Mouse (Mus musculus) hindbrain, embryonic 16.5 days (tissue): ENCODE measurements around the gene Zzz3. TPM values are rescaled to one million over a fixed set of nuclear protein-coding genes. Genes with fewer than 3 reads are reported as not detected.

Experiments
- polyA plus RNA-seq: library from polyadenylated mRNA; unstranded; fragments of >200 nt; fragmentation: Nextera tagmentation; extraction: Ambion mirVana; gene quantifications from 2 replicates; pipeline ENCODE4 v1.2.1, GENCODE M21; 2015

Zzz3 gene
- polyA plus RNA-seq, 1 experiment from 2014 or later, result 23.4 TPM

Other genes starting within 250 kb of the Zzz3 start
- gene Gipc2, start 229.2 kb upstream of the Zzz3 start, polyA plus RNA-seq, result 9.7 and 11.9 TPM in 2 replicates
- gene Dnajb4, start 185.2 kb upstream of the Zzz3 start, polyA plus RNA-seq, result 45.7 and 49.5 TPM in 2 replicates
- gene Fubp1, start 185.1 kb upstream of the Zzz3 start, polyA plus RNA-seq, result 168 and 188 TPM in 2 replicates
- 1.7 and 2.4 TPM in 2 replicates for gene Nexn, start 129.1 kb upstream of the Zzz3 start, polyA plus RNA-seq
- gene Miga1, start 55.1 kb upstream of the Zzz3 start, polyA plus RNA-seq, result 17.7 and 19.0 TPM in 2 replicates
- 82.4 and 91.2 TPM in 2 replicates for gene Usp33, start 49.0 kb upstream of the Zzz3 start, polyA plus RNA-seq